Mouse (Mus musculus) spleen, adult 2 months (tissue): ENCODE data around the gene Rpf2. TPM values are rescaled to one million over a fixed set of nuclear protein-coding genes. Genes with fewer than 3 reads are reported as not detected.

ENCODE experiments used
- DNase-seq, 2 experiments: peaks; one replicate each; pipeline versions ENCODE4 v3.0.0 to v3.0.0-alpha.2; 2012 to 2021; ENCODE audit warnings: low spot score in 2 of 2, low read depth in 1 of 2
- H3K27ac ChIP-seq: fragments of 200-500 bp; 2 replicates; pipeline ENCODE4 v1.5.1; 2012; ENCODE audit warnings: low read length, inconsistent platforms; ENCODE audit not compliant: insufficient read depth
- H3K27me3 ChIP-seq: fragments of 200-500 bp; 2 replicates; pipeline ENCODE4 v1.6.1; 2012; ENCODE audit warnings: mild to moderate bottlenecking, moderate library complexity, low read length, inconsistent platforms; ENCODE audit not compliant: control insufficient read depth, insufficient read depth
- H3K36me3 ChIP-seq: fragments of 200-500 bp; 2 replicates; pipeline ENCODE4 v1.6.1; 2012; ENCODE audit warnings: mild to moderate bottlenecking, low read length, inconsistent platforms; ENCODE audit not compliant: control insufficient read depth, insufficient read depth
- H3K4me1 ChIP-seq: fragments of 200-500 bp; 2 replicates; pipeline ENCODE4 v1.6.1; 2011; ENCODE audit warnings: inconsistent platforms; ENCODE audit not compliant: control insufficient read depth, insufficient read depth, insufficient read length
- H3K4me3 ChIP-seq: fragments of 200-500 bp; 2 replicates; pipeline ENCODE4 v1.5.1; 2011; ENCODE audit warnings: mild to moderate bottlenecking, inconsistent platforms; ENCODE audit not compliant: insufficient read depth, insufficient read length; ENCODE audit errors: extremely low read depth
- CTCF ChIP-seq: fragments of 200-500 bp; IDR thresholded peaks from 2 replicates; pipeline ENCODE4 v1.5.1; 2011; ENCODE audit warnings: mild to moderate bottlenecking, inconsistent platforms; ENCODE audit not compliant: insufficient read depth, insufficient read length, insufficient replicate concordance; ENCODE audit errors: extremely low read depth
- POLR2A ChIP-seq: fragments of 200-500 bp; IDR thresholded peaks from 2 replicates; pipeline ENCODE4 v1.6.1; 2011; ENCODE audit warnings: low read depth, low read length, inconsistent platforms
- WGBS: fragments of 180-500 bp; shearing (Covaris S2); methylation state at CpG from one replicate; pipeline ENCODE4 v1.1.7; 2018; 5-methylcytosine and 5-hydroxymethylcytosine counted together
- polyA plus RNA-seq: library from polyadenylated mRNA; depleted of rRNA; stranded (reverse); fragments of >200 nt; gene quantifications from 2 replicates; pipeline ENCODE4 v1.2.3, GENCODE M21; 2012

The Rpf2 gene
- polyA plus RNA-seq, 1 experiment = 1.0 TPM

GRCm38 (mm10) chr10:40227660-40228303, 19.1 kb downstream of the Rpf2 start:
- Histone ChIP-seq H3K27ac (no peak overlapping the region), H3K36me3 (peaks cover 40% of the 10 kb centered on the region), H3K27me3 (no peaks in the 10 kb centered on the region), H3K4me1 (no peaks in the 10 kb centered on the region), H3K4me3 (no peak overlapping the region)
- DNase-seq = no peak
- no peak for TF ChIP-seq CTCF
- no peak for TF ChIP-seq POLR2A
- 94% methylated on average over 4 of the region's 4 CpGs for WGBS

GRCm38 (mm10) chr10:40218874-40219273, 28.0 kb downstream of the Rpf2 start:
- Histone ChIP-seq H3K4me1 (no peaks in the 10 kb centered on the region), H3K27me3 (no peaks in the 10 kb centered on the region), H3K27ac (no peak overlapping the region), H3K36me3 (peaks cover 10% of the 10 kb centered on the region), H3K4me3 (no peak overlapping the region)
- TF ChIP-seq POLR2A (no peak), CTCF (no peak)
- DNase-seq = no peak
- 35% methylated on average over 3 of the region's 3 CpGs for WGBS

- WGBS = 44% methylated on average over 13 of the region's 13 CpGs
- peak; percentile 86 to 90 for DNase-seq
- Histone ChIP-seq H3K27me3 (no peaks in the 10 kb centered on the region), H3K36me3 (no peaks in the 10 kb centered on the region), H3K4me1 (no peaks in the 10 kb centered on the region), H3K4me3 (no peak overlapping the region), H3K27ac (no peak overlapping the region)
- peak; percentile 77; the same call in 1 of the 2 replicates for TF ChIP-seq CTCF
- TF ChIP-seq POLR2A = no peak
Measured at GRCm38 (mm10) chr10:40212443-40213169, 34.2 kb downstream of the Rpf2 start.

- Histone ChIP-seq H3K4me3 (no peak overlapping the region), H3K27me3 (peaks cover 5% of the 10 kb centered on the region), H3K27ac (no peak overlapping the region), H3K4me1 (no peaks in the 10 kb centered on the region; the same call in 1 of the 2 replicates), H3K36me3 (no peaks in the 10 kb centered on the region)
- TF ChIP-seq POLR2A (no peak), CTCF (no peak)
- DNase-seq = no peak
- WGBS = 87% methylated on average over 6 of the region's 6 CpGs
Measured at GRCm38 (mm10) chr10:40195001-40195400, 51.8 kb downstream of the Rpf2 start.

- TF ChIP-seq CTCF (no peak), POLR2A (no peak)
- no peaks in the 10 kb centered on the region for H3K36me3 ChIP-seq
- DNase-seq = no peak
- H3K4me1 ChIP-seq = no peaks in the 10 kb centered on the region; the same call in 1 of the 2 replicates
- 30% methylated on average over 18 of the region's 18 CpGs for WGBS
- no peak overlapping the region for H3K4me3 ChIP-seq
- no peak overlapping the region for H3K27ac ChIP-seq
- peaks cover 5% of the 10 kb centered on the region for H3K27me3 ChIP-seq
Measured at GRCm38 (mm10) chr10:40192010-40192935, 54.6 kb downstream of the Rpf2 start.

- 14% methylated on average over 22 of the region's 22 CpGs for WGBS
Measured at GRCm38 (mm10) chr10:40191338-40191979, 55.4 kb downstream of the Rpf2 start.

More at GRCm38 (mm10) chr10:40191338-40191979, 55.4 kb downstream of the Rpf2 start:
- Histone ChIP-seq H3K4me3 (peak overlapping the region; percentile 39), H3K36me3 (no peaks in the 10 kb centered on the region), H3K4me1 (no peaks in the 10 kb centered on the region; the same call in 1 of the 2 replicates), H3K27ac (no peak overlapping the region), H3K27me3 (peaks cover 5% of the 10 kb centered on the region)
- TF ChIP-seq POLR2A = no peak
- TF ChIP-seq CTCF = no peak
- DNase-seq = no peak
